Mouse (Mus musculus): ENCODE results near the gene Cfap97. TPM values are rescaled to one million over a fixed set of nuclear protein-coding genes. Genes with fewer than 3 reads are reported as not detected.

The Cfap97 gene
- total RNA-seq, 1 experiment from 2014 or later, result 54.8 TPM

Other genes with a start within 250 kb of the Cfap97 start
- gene Ccdc110, start 217.2 kb upstream of the Cfap97 start, total RNA-seq (2017), result not detected in 2 replicates
- 6.1 and 6.2 TPM in 2 replicates for gene 1700029J07Rik, start 176.5 kb upstream of the Cfap97 start, total RNA-seq (2017)
- 74.2 and 86.3 TPM in 2 replicates for gene Ufsp2, start 176.2 kb upstream of the Cfap97 start, total RNA-seq (2017)
- 0.10 TPM in 1 of 2 replicates, not detected in the other for gene Lrp2bp, start 152.5 kb upstream of the Cfap97 start, total RNA-seq (2017)
- 8.0 and 9.0 TPM in 2 replicates for gene Ankrd37, start 146.1 kb upstream of the Cfap97 start, total RNA-seq (2017)
- 12.3 and 17.5 TPM in 2 replicates for gene Snx25, start 388 bp downstream of the Cfap97 start, total RNA-seq (2017)
- gene Slc25a4, start 59.5 kb downstream of the Cfap97 start, total RNA-seq (2017), result 184 and 193 TPM in 2 replicates
- gene Helt, start 142.9 kb downstream of the Cfap97 start, total RNA-seq (2017), result not detected in 2 replicates